Mouse (Mus musculus) thymus, postnatal 36 days (tissue): ENCODE measurements around the gene Mmp7.

Experiments used
- DNase-seq, 2 experiments: peaks; one replicate each; pipeline ENCODE4 v3.0.0; 2022; ENCODE audit warnings: mixed read lengths in 2 of 2

Gene Mmp7

GRCm38 (mm10) chr9:7744156-7744555 lies 52.3 kb downstream of the Mmp7 start:
- no peak for DNase-seq

DNA sequence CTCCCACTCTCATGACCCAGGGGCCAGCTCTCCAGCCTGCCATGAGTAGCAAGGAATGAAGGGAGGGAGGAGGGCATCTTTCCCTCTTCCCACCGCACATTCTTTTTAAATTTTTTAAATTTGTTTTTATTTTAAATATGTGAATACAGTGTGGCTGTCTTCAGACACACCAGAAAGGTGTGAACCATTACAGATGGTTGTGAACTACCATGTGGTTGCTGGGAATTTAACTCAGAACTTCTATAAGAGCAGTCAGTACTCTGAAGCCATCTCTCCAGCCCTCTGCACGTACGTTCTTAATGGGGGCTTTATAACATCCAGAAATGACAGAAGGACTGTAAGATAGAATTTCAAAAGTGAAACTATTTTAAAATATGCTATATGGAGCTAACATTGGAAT lies 57.0 kb downstream of the Mmp7 start:
- DNase-seq: no peak
